Mouse (Mus musculus) heart, adult 18-20 months (tissue): Measurements from ENCODE around the gene Cwc25. TPM values are rescaled to one million over a fixed set of nuclear protein-coding genes. Genes with fewer than 3 reads are reported as not detected.
A peak's percentile ranks its signal among the peaks of the same experiment; 100 is the strongest.
"Not testable (repeated sequence)": the region's sequence is repeated elsewhere in the genome, so short reads cannot be mapped to it uniquely, and the experiment has no call there.

Source experiments
- DNase-seq, 2 experiments: peaks; one replicate each; pipeline ENCODE4 v3.0.0; 2021 to 2022; ENCODE audit warnings: mixed read lengths in 1 of 2
- total RNA-seq, 2 experiments: library from RNA; stranded (reverse); gene quantifications; 2 replicates each; pipeline ENCODE4 v1.2.3; 2021

The Cwc25 gene
- total RNA-seq, 2 experiments from 2014 or later: 6.4 to 8.4 TPM

DNA sequence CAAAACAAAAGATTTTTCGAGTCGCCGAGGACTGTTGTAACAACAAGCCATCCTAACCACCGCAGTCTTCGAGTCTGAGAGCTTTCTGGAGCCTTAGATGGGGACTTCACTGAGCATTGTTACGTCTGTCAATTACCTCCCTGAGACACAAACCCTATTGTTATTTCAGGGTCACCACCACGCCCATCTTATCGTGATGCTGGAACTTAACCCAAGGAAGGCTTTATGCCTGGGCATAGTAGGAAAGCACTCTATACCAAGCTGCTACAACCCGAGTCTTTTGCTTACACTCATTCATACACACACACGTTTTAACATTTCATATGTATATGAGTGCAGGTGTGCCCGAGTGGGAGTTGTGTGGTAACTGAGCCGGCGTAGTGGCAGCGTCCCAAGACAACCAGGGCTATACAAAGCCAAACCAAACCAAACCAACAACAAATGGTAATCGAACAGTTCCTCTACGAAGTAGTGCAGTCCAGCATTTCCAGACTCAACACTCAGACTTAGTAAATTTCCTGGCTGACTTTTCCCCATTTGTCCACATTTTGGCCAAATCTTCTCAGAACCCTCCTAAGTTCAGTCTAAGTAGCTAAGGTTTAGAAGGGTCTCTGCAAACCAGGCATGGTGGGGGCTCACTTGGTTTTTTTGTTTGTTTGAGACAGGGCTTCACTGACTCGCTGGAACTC lies 9.6 kb upstream of the Cwc25 start, which contains the start of gene 1700001P01Rik:
Gene 1700001P01Rik, minus strand, starts transcription at position 111 of the 689 bp plus-strand sequence.
- DNase-seq: no peak

DNA sequence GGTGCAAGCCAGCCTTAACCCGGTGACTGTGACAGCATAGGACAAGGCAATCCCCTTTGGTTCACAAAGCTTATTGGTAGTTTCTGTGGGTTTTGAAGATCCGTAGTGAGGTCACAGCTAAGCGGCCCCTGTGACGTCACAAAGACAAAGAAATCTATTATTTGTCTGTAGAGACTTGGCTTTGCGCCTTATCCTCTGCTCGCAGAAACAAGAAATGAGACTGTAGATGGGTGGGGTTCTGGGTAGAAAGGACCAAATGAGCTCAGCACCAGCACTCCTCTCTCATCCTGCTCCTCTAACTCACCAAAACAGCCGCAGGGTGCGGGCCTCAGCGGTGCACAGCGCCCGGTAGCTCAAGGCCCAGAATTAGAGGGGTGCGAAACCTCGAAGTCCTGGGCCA lies 8.8 kb upstream of the Cwc25 start:
- no peak for DNase-seq

GRCm38 (mm10) chr11:97771410-97771809 lies 5.1 kb upstream of the Cwc25 start:
- no peak for DNase-seq

DNA sequence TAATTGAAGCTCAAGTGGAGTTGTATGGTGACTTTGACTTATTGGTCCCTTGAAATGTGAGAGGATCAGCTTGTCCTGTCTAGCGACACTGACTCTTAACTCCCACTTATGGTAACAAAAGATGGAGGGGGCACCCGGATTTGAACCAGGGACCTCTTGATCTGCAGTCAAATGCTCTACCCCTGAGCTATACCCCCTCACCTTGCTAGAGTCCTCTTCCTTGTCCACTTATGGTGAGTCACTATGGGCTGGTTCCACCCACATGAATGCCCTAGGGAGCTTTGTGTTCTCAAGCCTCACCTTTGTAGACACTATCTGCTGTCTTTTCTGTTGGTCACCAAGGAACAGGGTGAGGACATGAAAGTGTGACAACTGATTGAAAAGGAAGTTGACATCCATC lies 3.3 kb upstream of the Cwc25 start:
- DNase-seq: no peak

DNA sequence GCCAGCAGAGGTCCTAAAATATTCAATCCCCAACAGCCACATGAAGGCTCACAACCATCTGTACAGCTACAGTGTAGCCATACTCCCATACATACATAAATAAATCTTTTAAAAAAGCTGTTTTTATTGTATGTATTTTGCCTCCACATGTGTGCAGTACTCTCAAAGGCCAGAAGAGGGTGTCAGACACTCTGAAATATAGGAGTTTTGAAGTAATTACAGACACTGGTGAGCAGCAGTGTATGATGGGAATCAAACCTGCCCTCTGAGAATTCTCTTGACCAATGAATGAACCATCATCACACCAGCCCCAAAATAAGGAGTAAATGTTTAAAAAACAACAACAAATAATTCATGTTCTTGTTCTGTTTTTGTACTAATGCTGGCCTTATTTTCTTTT lies 4.7 kb downstream of the Cwc25 start:
- DNase-seq: no peak

DNA sequence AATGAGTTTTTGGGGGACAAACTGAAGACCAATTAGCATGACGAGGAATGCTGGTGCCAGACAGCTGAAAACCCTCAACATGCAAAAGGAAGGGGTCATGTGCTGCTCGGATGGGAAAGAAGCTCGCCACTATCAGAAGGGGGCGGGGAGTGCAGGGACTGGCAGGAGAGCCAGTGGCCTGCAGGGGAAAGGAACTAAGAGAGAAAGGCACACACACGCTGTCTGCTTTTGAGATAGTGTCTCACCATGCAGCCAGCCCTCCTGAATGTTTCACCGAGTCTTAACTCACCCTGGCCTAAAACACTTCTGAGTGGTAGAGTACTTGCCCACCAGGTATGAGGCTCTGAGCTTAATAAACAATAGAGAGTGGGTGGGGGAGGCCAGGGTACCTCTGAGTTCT lies 7.4 kb downstream of the Cwc25 start:
- DNase-seq: no peak

DNA sequence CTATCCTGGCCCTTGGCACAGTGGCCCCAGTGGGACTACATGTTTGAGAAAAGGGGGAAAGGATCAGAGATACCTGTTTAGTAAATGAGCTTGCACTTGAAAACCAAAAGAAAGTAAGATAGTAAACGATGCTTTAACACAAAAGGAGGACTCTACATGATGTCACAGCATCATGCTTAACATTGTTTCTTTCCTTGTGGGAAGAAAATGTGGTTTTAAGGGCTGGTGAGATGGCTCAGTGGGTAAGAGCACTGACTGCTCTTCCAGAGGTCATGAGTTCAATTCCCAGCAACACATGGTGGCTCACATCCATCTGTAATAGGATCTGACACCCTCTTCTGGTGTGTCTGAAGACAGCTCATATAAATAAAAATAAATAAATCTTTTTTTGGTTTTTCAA lies 8.2 kb downstream of the Cwc25 start:
- no peak for DNase-seq

DNA sequence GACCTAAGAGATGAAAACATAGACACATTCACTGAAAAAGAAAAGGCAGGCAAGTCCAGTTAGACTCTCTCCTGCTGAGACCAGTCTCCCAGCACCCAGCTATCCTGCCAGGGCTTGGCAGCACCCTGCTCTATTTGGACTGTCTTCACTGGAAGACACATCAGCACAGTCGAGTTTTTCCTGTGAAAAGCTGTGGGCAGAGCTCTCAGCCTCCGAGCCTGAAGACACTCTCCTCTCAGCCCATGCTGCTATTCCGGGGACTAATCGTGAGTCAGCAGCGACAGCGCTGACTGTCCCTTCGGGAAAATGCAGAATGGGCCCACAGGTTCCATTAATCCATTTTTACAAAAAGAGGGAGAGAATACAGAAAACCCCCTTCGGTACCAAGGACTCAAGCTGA lies 13.1 kb downstream of the Cwc25 start:
- DNase-seq: no peak

DNA sequence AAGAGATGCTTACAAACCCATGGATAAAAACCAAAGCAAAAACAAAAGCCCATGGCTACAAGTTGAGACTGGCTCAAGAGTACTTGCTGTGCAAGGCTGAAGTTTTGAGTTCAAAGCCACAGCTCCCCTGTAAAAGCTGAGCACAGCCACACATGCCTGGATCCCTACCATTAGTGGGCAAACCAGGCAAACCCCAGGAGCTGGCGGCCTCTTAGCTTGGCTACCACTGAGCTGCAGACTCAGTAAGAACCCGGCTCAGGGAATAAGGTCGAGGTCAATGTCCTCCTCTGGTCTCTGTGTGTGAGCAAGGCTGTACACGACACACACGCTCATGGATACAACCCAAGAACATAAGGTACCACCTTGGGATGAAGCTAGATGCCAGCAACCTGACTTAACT lies 17.9 kb downstream of the Cwc25 start:
- no peak for DNase-seq

- no peak for DNase-seq
These were observed 18.6 kb downstream of the Cwc25 start for GRCm38 (mm10) chr11:97747773-97748172.

DNA sequence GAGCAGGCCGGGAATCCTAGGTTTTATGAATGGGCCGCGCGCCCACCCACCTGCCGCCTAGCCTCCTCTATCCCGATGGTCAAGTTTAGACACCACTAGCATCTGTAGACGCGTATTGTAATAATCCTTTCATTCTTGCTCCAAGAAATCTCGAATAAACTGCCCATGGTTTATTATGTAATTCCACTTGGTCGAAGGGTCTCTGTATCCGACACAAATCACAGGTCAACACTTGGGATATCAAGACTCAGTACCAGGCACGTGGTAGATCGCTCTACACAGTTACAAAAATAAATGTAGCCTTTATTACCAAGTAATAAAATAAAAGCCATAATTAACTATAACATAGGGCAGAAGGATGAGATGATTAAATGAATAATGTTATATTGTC lies 21.0 kb downstream of the Cwc25 start:
- DNase-seq: no peak

GRCm38 (mm10) chr11:97744718-97745330 lies 21.5 kb downstream of the Cwc25 start:
- DNase-seq: peak; percentile 99

DNA sequence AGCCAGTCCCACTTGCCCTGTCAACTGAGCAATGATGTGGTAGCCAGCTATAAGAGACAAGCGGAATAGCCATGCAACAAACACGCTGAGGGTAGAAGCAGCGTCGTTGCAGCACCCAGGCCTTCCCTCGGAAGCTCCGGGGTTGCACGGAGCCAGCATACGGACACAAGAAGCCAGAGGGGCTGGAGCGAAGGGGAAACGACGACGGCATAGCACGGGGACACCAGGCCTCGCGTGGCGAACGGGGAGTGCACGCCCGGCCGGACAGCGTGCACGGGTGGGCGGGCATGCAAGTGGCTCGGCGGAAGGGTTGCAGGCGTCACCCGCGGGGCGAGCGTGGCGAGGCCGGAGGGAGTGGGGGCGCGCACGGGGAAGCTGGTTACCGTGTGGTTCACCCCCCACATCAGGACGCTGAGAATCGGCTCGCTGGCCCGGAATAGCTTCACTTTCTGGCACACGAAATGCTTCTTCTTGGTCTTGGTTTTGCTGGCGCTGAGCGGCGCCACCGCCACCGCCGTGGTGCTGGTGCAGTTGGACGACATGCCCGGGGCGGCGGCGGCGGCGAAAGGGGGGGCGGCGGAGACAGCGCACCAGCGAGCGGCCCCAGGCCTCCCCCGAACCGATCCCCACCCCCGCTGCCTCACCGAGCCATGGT lies 22.2 kb downstream of the Cwc25 start, which contains the start of gene Pip4k2b:
Gene Pip4k2b, minus strand, starts transcription at position 642 of the 655 bp plus-strand sequence.
- DNase-seq: no peak

DNA sequence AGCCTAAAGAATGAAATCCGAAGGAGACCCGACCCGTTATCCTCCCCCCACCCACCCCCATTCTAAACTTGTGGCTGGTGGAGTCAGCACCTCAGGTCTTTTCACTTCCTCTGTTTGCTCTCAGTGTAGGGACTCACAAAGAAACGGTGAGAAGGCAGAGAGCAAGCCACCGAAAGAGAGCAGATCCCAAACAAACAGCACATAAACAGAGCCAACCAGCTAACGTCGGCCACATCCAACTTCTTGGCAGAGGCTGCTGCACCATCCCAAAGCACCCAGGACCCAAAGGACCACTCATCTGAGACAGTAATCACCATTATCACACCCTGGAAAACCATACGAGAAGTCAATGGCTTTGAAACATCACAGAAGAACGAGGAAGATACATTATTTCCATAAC lies 22.9 kb downstream of the Cwc25 start:
- peak in 1 of 2 experiments; percentile 26 for DNase-seq

DNA sequence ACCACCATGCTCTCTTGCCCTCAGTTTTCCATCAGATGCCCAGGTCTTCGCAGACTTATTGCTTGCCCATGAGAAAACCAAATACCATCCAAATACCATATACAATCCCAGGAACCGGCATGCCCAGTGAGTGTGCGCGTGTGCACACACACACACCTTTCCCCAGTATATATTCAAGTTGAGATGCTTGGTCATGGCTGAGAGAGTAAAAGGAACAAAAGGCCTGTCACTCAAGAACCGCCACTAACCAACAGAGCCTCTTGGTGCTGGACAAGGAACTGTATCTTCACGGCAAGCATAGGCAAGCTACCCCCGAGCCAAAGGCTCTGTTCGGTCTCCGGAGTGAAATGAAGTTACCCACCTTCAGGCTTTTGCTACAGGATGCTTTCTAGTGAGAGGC lies 23.8 kb downstream of the Cwc25 start:
- DNase-seq: no peak

- no peak for DNase-seq
These were observed 24.2 kb downstream of the Cwc25 start for GRCm38 (mm10) chr11:97742157-97742556.

- DNase-seq: peak; percentile 30 to 57
These were observed 26.2 kb downstream of the Cwc25 start for GRCm38 (mm10) chr11:97740190-97740589.

- DNase-seq: no peak
These were observed 27.2 kb downstream of the Cwc25 start for GRCm38 (mm10) chr11:97739155-97739554.

DNA sequence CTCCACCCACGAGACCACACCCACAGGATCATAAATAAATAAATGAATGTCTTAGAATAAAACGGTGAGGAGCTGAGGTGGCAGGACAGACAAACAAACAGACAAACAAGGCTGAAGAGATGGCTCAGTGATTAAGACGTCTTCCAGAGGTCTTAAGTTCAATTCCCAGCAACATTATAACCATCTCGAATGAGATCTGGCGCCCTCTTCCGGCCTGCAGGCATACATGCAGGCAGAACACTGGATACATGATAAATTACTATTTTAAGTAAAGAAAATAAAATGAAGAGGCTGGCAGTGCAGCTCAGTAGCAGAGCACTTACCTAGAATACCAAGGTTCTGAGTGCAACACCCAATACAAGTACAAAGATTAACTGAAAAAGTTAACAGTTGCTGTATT lies 27.7 kb downstream of the Cwc25 start:
- DNase-seq: no peak

DNA sequence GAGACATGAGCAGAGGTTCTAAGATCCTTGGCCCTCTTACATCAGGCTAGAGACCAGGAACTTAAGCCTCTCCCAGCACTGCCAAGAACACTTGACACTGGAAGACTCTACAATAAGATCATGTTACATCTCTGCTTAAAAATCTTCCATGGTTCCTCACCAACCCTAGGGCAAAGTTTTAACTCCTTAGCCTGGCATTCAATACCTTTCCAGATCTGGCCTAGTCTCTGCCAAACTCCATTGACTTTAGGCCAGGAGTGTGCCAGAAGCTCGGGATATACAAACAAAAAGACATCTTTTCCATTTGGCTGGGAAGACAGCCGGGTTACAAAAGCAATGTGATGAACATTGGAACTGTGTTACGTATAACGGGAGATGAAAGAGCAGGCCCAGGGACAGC lies 28.8 kb downstream of the Cwc25 start:
- no peak for DNase-seq

DNA sequence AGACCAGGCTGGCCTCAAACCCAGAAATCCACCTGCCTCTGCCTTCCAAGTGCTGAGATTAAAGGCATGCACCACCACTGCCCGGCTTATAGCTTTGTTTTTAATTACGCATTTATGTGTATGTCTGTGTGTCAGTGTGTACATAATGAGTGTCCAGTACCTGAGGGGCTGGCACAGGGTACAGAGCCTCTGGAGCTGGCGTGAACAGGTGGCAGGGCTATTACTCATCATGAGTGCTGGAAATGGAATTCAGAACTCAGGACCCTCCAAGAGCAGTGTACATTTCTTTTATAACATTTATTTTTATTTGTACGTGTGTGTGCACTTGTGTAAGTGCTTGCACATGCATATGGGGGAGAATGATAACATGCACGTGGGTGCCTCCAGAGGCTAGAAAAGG lies 29.7 kb downstream of the Cwc25 start:
- no peak for DNase-seq

DNA sequence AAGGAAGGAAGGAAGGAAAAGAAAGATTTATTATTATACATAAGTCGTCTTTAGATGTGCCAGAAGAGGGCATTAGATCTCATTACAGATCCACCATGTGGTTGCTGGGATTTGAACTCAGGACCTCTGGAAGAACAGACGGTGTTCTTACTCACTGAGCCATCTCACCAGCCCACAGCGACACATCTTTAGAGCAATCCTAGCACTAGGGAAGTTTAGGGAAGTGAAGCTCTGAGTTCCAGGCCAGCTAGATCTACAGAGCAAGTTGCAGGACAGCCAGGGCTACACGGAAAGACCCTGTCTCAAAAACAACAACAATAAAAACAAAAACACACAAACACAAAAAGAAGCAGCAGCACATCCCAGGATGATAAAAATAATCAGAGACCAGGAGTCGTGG lies 31.5 kb downstream of the Cwc25 start:
- DNase-seq: not testable (repeated sequence)

DNA sequence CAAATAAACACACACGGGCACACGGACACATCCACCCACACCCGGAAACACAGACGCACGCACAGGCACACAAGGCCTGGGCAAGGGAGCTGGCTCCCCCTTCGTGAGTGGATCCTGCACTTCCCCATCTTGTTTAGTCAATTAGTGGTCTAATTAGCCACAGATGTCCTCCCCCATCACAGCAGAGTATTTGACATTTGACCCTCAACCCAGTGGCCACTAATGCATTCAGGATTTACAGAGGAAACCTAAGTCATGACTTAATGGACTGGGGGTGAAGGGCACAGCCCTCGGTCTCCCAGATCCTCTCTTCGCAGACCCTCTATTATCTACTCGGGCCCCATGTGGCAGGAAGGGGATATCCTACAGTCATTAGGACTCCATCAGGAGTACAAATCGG lies 32.7 kb downstream of the Cwc25 start:
- DNase-seq: no peak

DNA sequence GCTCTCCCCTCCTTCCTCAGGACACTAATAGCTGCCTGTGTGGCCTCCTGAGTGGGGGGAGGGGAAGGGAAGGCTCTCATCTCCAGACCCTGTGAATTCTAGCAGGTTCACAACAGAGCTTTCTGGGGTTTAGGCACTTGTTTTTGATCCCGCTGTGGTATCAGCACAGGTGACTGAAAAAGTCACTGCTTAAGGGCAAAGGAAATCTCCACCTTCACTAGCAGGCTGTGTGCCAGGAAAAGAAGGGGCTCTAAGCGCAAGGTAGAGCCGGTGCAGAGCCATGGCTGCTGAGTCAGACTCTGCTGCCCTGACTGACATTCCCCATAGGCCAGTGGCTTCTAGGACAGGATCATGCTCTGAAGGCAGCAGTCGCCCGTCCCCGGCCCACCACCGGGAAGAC lies 37.6 kb downstream of the Cwc25 start:
- no peak for DNase-seq
